Mouse (Mus musculus) hematopoietic stem cell, adult 5-6 weeks (primary cell): ENCODE measurements at regions not wholly inside any gene's neighbourhood (a gene's known extent, or its start where the extent isn't known, plus 50 kb on each side); places are given as distances from the start of the nearest gene placed in this dataset.

Source experiments
- ATAC-seq, 2 experiments: fragments of 125-278 bp in 1 of 2; replicated peaks in 1 of 2; 2 replicates each; pipeline ENCODE4 v1.8.0; 2016 to 2017; ENCODE audit warnings: inconsistent platforms in 2 of 2, mild to moderate bottlenecking in 2 of 2, moderate number of reproducible peaks in 2 of 2, low read depth in 1 of 2, moderate TSS enrichment in 1 of 2; ENCODE audit not compliant: low FRiP score in 2 of 2, poor library complexity in 2 of 2, severe bottlenecking in 2 of 2, insufficient read depth in 1 of 2, low TSS enrichment in 1 of 2

GRCm38 (mm10) chr4:153321085-153321484 is 161.5 kb downstream of the Ajap1 start:
- ATAC-seq: no peak

GRCm38 (mm10) chr4:153320602-153321001 is 162.0 kb downstream of the Ajap1 start:
- no peak for ATAC-seq

GRCm38 (mm10) chr4:153316964-153317724 is 165.5 kb downstream of the Ajap1 start:
- ATAC-seq: no peak

DNA sequence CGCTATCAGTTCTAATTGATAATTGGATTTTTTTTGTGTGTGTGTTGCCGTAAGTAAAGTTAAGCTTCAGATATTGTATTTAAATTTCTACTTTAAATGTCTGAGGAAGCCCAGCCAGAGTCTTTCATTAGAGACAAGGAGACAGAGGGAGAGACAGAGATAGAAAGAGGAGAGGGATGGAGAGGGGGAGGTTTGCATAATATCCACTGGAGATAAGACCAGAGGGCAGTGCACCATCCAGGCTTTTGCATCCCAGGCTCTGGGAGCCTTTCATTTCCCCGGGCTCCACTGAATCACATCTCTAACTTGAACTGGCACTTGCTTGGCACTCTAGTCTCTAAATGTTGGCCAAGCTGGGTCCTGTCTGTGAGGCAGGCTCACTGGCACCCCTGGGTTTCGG is 166.1 kb downstream of the Ajap1 start:
- no peak for ATAC-seq

GRCm38 (mm10) chr4:153313961-153314360 is 168.7 kb downstream of the Ajap1 start:
- no peak for ATAC-seq

DNA sequence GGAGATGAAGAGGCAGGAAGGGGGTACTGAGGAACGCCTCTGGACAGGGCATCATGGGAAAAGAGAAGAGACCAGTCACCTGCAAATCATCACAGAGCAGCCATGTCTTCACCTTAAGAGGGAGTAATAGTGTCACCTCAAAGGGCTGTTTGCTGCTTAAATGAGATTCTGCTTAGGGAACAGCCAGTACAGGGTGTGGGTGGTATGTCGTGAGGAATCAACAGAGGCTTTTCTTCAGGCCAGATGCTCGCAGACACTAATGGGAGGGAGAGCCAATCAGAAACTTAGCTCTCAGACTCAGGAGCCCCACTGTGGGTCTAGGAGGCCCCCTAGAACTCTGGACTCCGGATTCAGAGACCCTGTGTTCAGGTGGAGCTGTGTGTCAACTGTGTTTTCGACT is 171.0 kb downstream of the Ajap1 start:
- no peak for ATAC-seq

- no peak for ATAC-seq
These were observed 172.0 kb downstream of the Ajap1 start for GRCm38 (mm10) chr4:153310641-153311040.

DNA sequence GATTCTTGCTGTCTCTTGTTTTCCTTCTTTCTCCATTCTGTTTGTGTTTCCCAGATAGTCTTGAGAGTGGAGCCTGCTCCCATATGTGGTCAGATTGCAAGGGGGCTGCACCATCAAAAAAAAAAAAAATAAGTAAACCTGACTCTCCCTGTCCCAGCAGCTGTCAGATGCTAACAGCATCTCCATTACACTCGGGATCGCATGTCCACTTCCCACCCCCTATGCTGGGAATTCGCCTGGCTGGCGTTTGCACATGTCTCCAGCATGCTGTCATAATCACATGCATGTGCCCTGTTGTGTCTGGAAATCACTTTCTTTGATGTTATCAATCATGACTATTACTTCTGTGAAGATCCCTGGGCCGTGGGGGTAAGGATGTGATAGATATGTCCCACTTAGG is 179.1 kb downstream of the Ajap1 start:
- no peak for ATAC-seq

GRCm38 (mm10) chr4:153302855-153303254 is 179.8 kb downstream of the Ajap1 start:
- no peak for ATAC-seq

DNA sequence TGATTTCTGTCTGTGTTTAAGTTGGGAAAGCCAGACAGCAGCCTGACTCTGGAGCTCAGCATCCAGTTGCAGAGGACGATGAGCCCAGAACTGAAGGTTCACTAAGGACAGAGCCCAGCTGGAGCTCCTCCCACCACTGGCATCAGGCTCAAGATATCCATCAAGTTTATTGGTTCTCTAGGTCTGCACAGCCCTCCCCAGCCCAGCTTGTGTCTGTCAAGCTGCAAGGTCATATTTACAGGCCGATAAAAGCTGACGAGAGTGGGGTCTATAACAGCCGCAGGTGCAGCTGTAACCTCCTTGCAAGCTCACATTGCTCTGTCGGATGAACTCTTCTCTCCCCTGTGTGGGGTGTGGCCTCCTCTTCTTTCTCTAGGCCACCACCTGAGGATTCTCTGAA is 184.3 kb downstream of the Ajap1 start:
- ATAC-seq: no peak

DNA sequence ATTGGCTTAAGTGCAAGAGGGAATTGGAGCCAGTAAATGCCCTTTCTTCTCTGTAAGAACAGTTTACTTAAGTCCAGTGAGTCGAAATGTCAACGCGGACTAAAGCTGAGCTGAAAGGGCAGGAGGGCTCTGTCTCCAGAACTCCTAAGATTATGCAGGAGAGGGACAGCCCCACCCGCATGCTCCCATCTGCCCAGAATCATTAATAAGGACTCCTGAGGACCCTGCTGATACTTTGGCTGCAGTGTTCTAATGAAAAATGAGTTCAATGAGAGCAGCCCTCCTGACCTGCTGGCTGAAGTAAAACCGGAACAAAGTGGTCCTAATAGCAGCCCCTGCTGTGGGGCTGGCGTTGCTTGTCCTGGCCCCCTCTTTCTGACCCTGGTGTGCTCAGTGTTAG is 187.8 kb downstream of the Ajap1 start:
- ATAC-seq: no peak

DNA sequence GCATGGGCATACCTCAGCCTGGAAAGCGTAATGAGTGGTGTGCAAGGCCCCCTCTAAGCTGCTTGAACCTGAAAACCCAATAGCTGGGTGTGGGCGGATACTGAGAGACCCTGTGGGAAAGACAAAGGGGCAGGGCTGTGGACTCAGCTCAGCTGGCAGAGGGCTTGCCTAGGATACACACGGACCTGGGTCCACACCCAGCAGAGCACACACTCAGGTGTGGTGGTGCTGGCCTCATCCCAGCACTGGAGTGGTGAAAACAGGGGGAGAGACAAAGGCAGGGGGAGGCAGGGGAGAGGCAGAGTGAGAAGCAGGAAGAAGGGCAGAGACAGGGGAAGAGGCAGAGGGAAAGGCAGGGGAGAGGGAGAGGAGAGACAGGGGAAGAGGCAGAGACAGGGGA is 189.5 kb downstream of the Ajap1 start:
- ATAC-seq: no peak

GRCm38 (mm10) chr4:153288362-153288761 is 194.2 kb downstream of the Ajap1 start:
- no peak for ATAC-seq

- ATAC-seq: no peak
These were observed 198.4 kb downstream of the Ajap1 start for GRCm38 (mm10) chr4:153284209-153284608.

GRCm38 (mm10) chr4:153276571-153276970 is 206.0 kb downstream of the Ajap1 start:
- ATAC-seq: no peak

DNA sequence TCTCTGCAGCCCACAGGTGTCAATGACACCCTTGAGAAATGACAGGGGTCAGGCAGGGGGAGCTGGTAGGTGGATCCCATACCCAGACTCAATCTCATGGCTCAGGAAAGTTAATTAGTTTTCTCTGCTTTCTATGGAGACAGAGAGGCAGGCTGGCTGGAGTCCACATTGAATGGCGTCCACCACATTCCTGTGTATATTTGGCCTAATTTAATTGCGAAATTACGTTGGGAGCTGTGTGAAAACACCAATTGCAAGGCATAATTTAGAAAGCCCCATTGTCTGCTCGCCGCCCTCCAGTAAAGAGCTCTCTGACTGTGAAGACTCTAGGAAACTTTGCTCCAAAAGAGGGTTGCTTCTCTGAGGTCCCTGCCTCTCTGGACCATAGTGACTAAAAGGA is 211.2 kb downstream of the Ajap1 start:
- no peak for ATAC-seq

GRCm38 (mm10) chr4:153263216-153263805 is 219.3 kb downstream of the Ajap1 start:
- no peak for ATAC-seq

GRCm38 (mm10) chr4:153260941-153261557 is 221.6 kb downstream of the Ajap1 start:
- ATAC-seq: no peak

DNA sequence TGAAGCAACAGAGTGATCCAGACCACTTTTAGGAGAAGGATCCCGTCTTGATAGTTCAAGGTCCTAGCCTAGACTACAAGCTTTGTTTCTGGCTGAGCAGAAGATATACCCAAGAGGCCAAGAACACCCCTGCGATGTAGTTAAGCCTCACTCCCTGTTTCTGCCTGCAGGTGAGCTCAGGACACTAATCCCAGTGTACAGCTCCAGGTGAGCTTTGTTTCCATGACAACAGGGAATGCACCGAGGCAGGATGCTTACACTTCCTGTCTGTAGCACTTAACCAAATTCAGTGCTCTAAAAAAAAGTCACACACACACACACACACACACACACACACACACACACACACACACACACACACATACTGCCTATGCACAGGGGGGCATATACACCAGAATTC is 230.7 kb downstream of the Ajap1 start:
- ATAC-seq: no peak
